Comparison of ENCODE assay signal across 8 mouse cellular contexts in the genomic region with DNA sequence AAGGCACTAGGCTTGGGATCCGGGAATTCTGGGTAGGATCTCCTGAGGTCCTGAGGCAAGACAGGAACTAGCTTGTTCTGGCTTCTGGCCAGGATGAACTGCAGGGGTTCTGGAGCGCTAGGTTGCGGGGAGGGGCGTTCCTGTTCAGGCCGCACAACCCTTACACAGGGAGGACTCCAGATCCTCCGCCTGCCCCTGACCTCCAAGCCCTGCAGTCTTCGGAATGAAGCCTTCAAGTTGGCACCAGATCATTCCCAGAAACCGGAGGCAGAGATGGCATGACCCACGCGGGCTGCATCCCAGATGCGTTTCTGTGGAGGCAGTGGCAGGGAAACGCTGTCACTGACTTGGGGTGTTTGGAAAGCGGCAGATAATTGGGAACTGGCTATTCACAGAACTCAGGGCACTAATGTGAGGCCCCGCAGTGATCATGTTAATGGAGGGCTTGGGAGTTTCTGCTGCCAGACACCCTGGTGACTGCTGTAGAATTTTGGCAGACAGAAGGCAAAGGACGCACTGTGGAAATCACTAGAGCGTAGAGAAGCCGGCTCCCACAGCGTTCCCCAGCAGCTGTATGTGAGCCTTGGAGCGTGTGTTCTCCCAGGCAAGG.
DNase-seq lines count a peak whose midpoint lies in the region; ATAC-seq lines count a peak whose summit lies in the region.

No protein-coding gene starts in this region.

- no peak for ATAC-seq in liver, embryonic 11.5 days (replicated peaks; ENCODE audit: low FRiP score)
- ATAC-seq in limb, embryonic 11.5 days (ENCODE audit: insufficient number of reproducible peaks, low FRiP score, low TSS enrichment, low read depth): peak; percentile 68; the same call in 1 of the 2 replicates

- no peak overlapping the region for H3K9ac ChIP-seq in liver, embryonic 11.5 days (ENCODE audit: low read depth, low read length)
- 0 out of 2 replicates have a peak overlapping the region, but pooled peaks have one; percentile 27 for H3K9ac ChIP-seq in limb, embryonic 11.5 days (ENCODE audit: low read length)

- no peak overlapping the region for H3K4me3 ChIP-seq in liver, embryonic 11.5 days (ENCODE audit: low read depth, low read length)
- peak overlapping the region; percentile 12; the same call in 1 of the 2 replicates for H3K4me3 ChIP-seq in limb, embryonic 11.5 days (ENCODE audit: low read depth, low read length)

- H3K4me1 ChIP-seq in liver, embryonic 11.5 days (replicated peaks; ENCODE audit: control insufficient read depth, insufficient read depth, low read length): no peaks in the 10 kb centered on the region
- peaks cover 14% of the 10 kb centered on the region for H3K4me1 ChIP-seq in limb, embryonic 11.5 days (ENCODE audit: control insufficient read depth, insufficient read depth, low read length)

- H3K36me3 ChIP-seq in liver, embryonic 11.5 days (ENCODE audit: control insufficient read depth, insufficient read depth, low read length): no peaks in the 10 kb centered on the region
- H3K36me3 ChIP-seq in limb, embryonic 11.5 days (ENCODE audit: control insufficient read depth, insufficient read depth, low read length): no peaks in the 10 kb centered on the region

- WGBS in liver, embryonic 11.5 days: 17% methylated on average over 19 of the region's 19 CpGs
- WGBS in limb, embryonic 11.5 days: 10% methylated on average over 19 of the region's 19 CpGs

- H3K4me2 ChIP-seq in liver, embryonic 11.5 days: peak overlapping the region; percentile 53
- peak overlapping the region; percentile 51 for H3K4me2 ChIP-seq in limb, embryonic 11.5 days (ENCODE audit: low read depth, severe bottlenecking)

- H3K27me3 ChIP-seq in liver, embryonic 11.5 days (replicated peaks; ENCODE audit: control insufficient read depth, insufficient read depth, low read length): no peaks in the 10 kb centered on the region; the same call in 1 of the 2 replicates
- no peaks in the 10 kb centered on the region for H3K27me3 ChIP-seq in limb, embryonic 11.5 days (ENCODE audit: control insufficient read depth, insufficient read depth, low read length)

- no peak overlapping the region for H3K27ac ChIP-seq in liver, embryonic 11.5 days (ENCODE audit: low read depth, low read length)
- no peak overlapping the region for H3K27ac ChIP-seq in limb, embryonic 11.5 days (replicated peaks; ENCODE audit: low read depth, low read length)

- no peaks in the 10 kb centered on the region for H3K9me3 ChIP-seq in liver, embryonic 11.5 days (ENCODE audit: control insufficient read depth, low read length)
- no peaks in the 10 kb centered on the region for H3K9me3 ChIP-seq in limb, embryonic 11.5 days (ENCODE audit: control insufficient read depth, low read length)

- no peak for DNase-seq in liver, embryonic 11.5 days (ENCODE audit: low spot score)
- no peak for DNase-seq in liver
- DNase-seq in cerebellum, adult 9-10 months: peak; percentile 66
- peak; percentile 65 for DNase-seq in forelimb bud, embryonic 11.5 days (ENCODE audit: low read depth, low spot score)
- DNase-seq in limb, embryonic 11.5 days (ENCODE audit: low spot score): peak; percentile 66
- peak; percentile 49 to 53 for DNase-seq in right cerebral cortex, postnatal 10 days (ENCODE audit: low spot score in 2 of 2)
- DNase-seq in thymus, postnatal 14 days: no peak
- DNase-seq in T-cell, adult 2 months (ENCODE audit: low spot score): no peak

Comparison
In these comparisons a context has a peak if more than half of its experiments do, and no peak if none do; other contexts are left out.
1. DNase-seq: peak in cerebellum, adult 9-10 months (single experiment), forelimb bud, embryonic 11.5 days (single experiment), limb, embryonic 11.5 days (single experiment) and right cerebral cortex, postnatal 10 days (2 of 2); none in liver, embryonic 11.5 days (single experiment), liver (single experiment), thymus, postnatal 14 days (single experiment) and T-cell, adult 2 months (single experiment).